Mouse (Mus musculus): ENCODE measurements around the gene Shc2.

The Shc2 gene

GRCm38 (mm10) chr10:79668076-79668475, 30.4 kb upstream of the Shc2 start:
- DNase-seq, result no peak

GRCm38 (mm10) chr10:79666493-79666892, 28.8 kb upstream of the Shc2 start:
- DNase-seq, result no peak

- DNase-seq, result no peak
These were observed 27.3 kb upstream of the Shc2 start for GRCm38 (mm10) chr10:79665051-79665450.

GRCm38 (mm10) chr10:79664131-79664665, 26.5 kb upstream of the Shc2 start, which contains the start of gene Madcam1:
TSS of gene Madcam1 (plus strand) at chr10:79664559.
- peak; percentile 75 for DNase-seq

- no peak for DNase-seq
These were observed 24.1 kb upstream of the Shc2 start for GRCm38 (mm10) chr10:79661861-79662260.

- no peak for DNase-seq
These were observed 22.6 kb upstream of the Shc2 start for GRCm38 (mm10) chr10:79660298-79660697.

GRCm38 (mm10) chr10:79658829-79659228, 21.1 kb upstream of the Shc2 start:
- no peak for DNase-seq

- DNase-seq, result no peak
These were observed 17.3 kb upstream of the Shc2 start for GRCm38 (mm10) chr10:79654946-79655395.

GRCm38 (mm10) chr10:79652789-79653188, 15.1 kb upstream of the Shc2 start:
- no peak for DNase-seq

GRCm38 (mm10) chr10:79649070-79649751, 11.5 kb upstream of the Shc2 start:
- peak; percentile 73 for DNase-seq

GRCm38 (mm10) chr10:79645711-79646110, 8.0 kb upstream of the Shc2 start, which contains the start of gene Odf3l2:
TSS of gene Odf3l2 (minus strand) at chr10:79645738.
- no peak for DNase-seq

GRCm38 (mm10) chr10:79638486-79639204, 927 bp upstream of the Shc2 start:
- DNase-seq, result no peak

GRCm38 (mm10) chr10:79636287-79636686, 1.4 kb downstream of the Shc2 start:
- no peak for DNase-seq

- no peak for DNase-seq
These were observed 4.5 kb downstream of the Shc2 start for GRCm38 (mm10) chr10:79633006-79633777.

GRCm38 (mm10) chr10:79631432-79631831, 6.3 kb downstream of the Shc2 start:
- DNase-seq, result no peak

- no peak for DNase-seq
These were observed 9.3 kb downstream of the Shc2 start for GRCm38 (mm10) chr10:79628377-79628776.

- no peak for DNase-seq
These were observed 11.6 kb downstream of the Shc2 start for GRCm38 (mm10) chr10:79626156-79626555.

- no peak for DNase-seq
These were observed 12.3 kb downstream of the Shc2 start for GRCm38 (mm10) chr10:79625398-79625797.

GRCm38 (mm10) chr10:79623950-79624349, 13.8 kb downstream of the Shc2 start:
- DNase-seq, result no peak

GRCm38 (mm10) chr10:79616376-79616775, 21.3 kb downstream of the Shc2 start:
- DNase-seq, result no peak

GRCm38 (mm10) chr10:79615860-79616259, 21.9 kb downstream of the Shc2 start:
- DNase-seq, result no peak

- DNase-seq, result no peak
These were observed 23.4 kb downstream of the Shc2 start for GRCm38 (mm10) chr10:79614305-79614643.

GRCm38 (mm10) chr10:79613578-79614304, 24.0 kb downstream of the Shc2 start, which contains the start of gene C2cd4c:
TSS of gene C2cd4c (minus strand) at chr10:79614025.
- DNase-seq, result peak; percentile 64
